Mouse (Mus musculus): ENCODE measurements around the gene Hoxa3. TPM values are rescaled to one million over a fixed set of nuclear protein-coding genes. Genes with fewer than 3 reads are reported as not detected.

Gene Hoxa3
- polyA plus RNA-seq, 1 experiment from 2014 or later, result 5.6 TPM

GRCm38 (mm10) chr6:52167736-52168161 is 45.4 kb downstream of the Hoxa3 start:
- peak; percentile 41 for DNase-seq (ENCODE audit: low spot score)
- 0 out of 2 replicates have a peak overlapping the region, but pooled peaks have one; percentile 4 for H3K4me2 ChIP-seq (ENCODE audit: low read depth, severe bottlenecking)
- no peak for ATAC-seq (ENCODE audit: insufficient number of reproducible peaks, low FRiP score, low TSS enrichment, low read depth)
- H3K36me3 ChIP-seq (ENCODE audit: control insufficient read depth, insufficient read depth, low read length), result peaks cover 2% of the 10 kb centered on the region; the same call in 1 of the 2 replicates
- H3K4me1 ChIP-seq (ENCODE audit: control insufficient read depth, insufficient read depth, low read length), result peaks cover 68% of the 10 kb centered on the region
- no peak overlapping the region for H3K4me3 ChIP-seq (ENCODE audit: low read depth, low read length)
- no peaks in the 10 kb centered on the region for H3K9me3 ChIP-seq (ENCODE audit: control insufficient read depth, low read length)
- WGBS, result 10% methylated on average over 14 of the region's 14 CpGs
- H3K27me3 ChIP-seq (ENCODE audit: control insufficient read depth, insufficient read depth, low read length), result peaks cover 34% of the 10 kb centered on the region
- no peak overlapping the region for H3K27ac ChIP-seq (replicated peaks; ENCODE audit: low read depth, low read length)
- 0 out of 2 replicates have a peak overlapping the region, but pooled peaks have one; percentile 7 for H3K9ac ChIP-seq (ENCODE audit: low read length)

- DNase-seq (ENCODE audit: low spot score), result no peak
- Histone ChIP-seq H3K9ac (ENCODE audit: low read length) (peak overlapping the region; percentile 14; the same call in 1 of the 2 replicates), H3K4me3 (ENCODE audit: low read depth, low read length) (no peak overlapping the region), H3K4me1 (ENCODE audit: control insufficient read depth, insufficient read depth, low read length) (peaks cover 63% of the 10 kb centered on the region), H3K27ac (replicated peaks; ENCODE audit: low read depth, low read length) (no peak overlapping the region), H3K4me2 (ENCODE audit: low read depth, severe bottlenecking) (no peak overlapping the region), H3K27me3 (ENCODE audit: control insufficient read depth, insufficient read depth, low read length) (peaks cover 34% of the 10 kb centered on the region), H3K9me3 (ENCODE audit: control insufficient read depth, low read length) (no peaks in the 10 kb centered on the region), H3K36me3 (ENCODE audit: control insufficient read depth, insufficient read depth, low read length) (peaks cover 2% of the 10 kb centered on the region; the same call in 1 of the 2 replicates)
- ATAC-seq (ENCODE audit: insufficient number of reproducible peaks, low FRiP score, low TSS enrichment, low read depth), result no peak
- WGBS, result 46% methylated on average over 1 of the region's 1 CpGs
Measured at GRCm38 (mm10) chr6:52167176-52167575, 46.0 kb downstream of the Hoxa3 start.

- H3K9ac ChIP-seq (ENCODE audit: low read length), result peak overlapping the region; percentile 14; the same call in 1 of the 2 replicates
Measured at GRCm38 (mm10) chr6:52166431-52167077, 46.6 kb downstream of the Hoxa3 start.

GRCm38 (mm10) chr6:52165441-52166370 is 47.4 kb downstream of the Hoxa3 start:
- H3K4me3 ChIP-seq (ENCODE audit: low read depth, low read length), result 0 out of 2 replicates have a peak overlapping the region, but pooled peaks have one; percentile 26
- H3K9ac ChIP-seq (ENCODE audit: low read length), result peak overlapping the region; percentile 49; the same call in 1 of the 2 replicates
- peaks cover 2% of the 10 kb centered on the region; the same call in 1 of the 2 replicates for H3K36me3 ChIP-seq (ENCODE audit: control insufficient read depth, insufficient read depth, low read length)
- WGBS, result 2% methylated on average over 28 of the region's 28 CpGs
- DNase-seq (ENCODE audit: low spot score) (peak; percentile 69), ATAC-seq (ENCODE audit: insufficient number of reproducible peaks, low FRiP score, low TSS enrichment, low read depth) (no peak)
- H3K27ac ChIP-seq (replicated peaks; ENCODE audit: low read depth, low read length), result no peak overlapping the region
- H3K27me3 ChIP-seq (ENCODE audit: control insufficient read depth, insufficient read depth, low read length), result peaks cover 22% of the 10 kb centered on the region
- peak overlapping the region; percentile 69 for H3K4me2 ChIP-seq (ENCODE audit: low read depth, severe bottlenecking)
- peaks cover 54% of the 10 kb centered on the region for H3K4me1 ChIP-seq (ENCODE audit: control insufficient read depth, insufficient read depth, low read length)
- no peaks in the 10 kb centered on the region for H3K9me3 ChIP-seq (ENCODE audit: control insufficient read depth, low read length)

More at GRCm38 (mm10) chr6:52166431-52167077, 46.6 kb downstream of the Hoxa3 start:
- Histone ChIP-seq H3K4me2 (ENCODE audit: low read depth, severe bottlenecking) (peak overlapping the region; percentile 7; the same call in 1 of the 2 replicates), H3K36me3 (ENCODE audit: control insufficient read depth, insufficient read depth, low read length) (peaks cover 2% of the 10 kb centered on the region; the same call in 1 of the 2 replicates), H3K27ac (replicated peaks; ENCODE audit: low read depth, low read length) (no peak overlapping the region), H3K27me3 (ENCODE audit: control insufficient read depth, insufficient read depth, low read length) (peaks cover 29% of the 10 kb centered on the region), H3K9me3 (ENCODE audit: control insufficient read depth, low read length) (no peaks in the 10 kb centered on the region), H3K4me3 (ENCODE audit: low read depth, low read length) (no peak overlapping the region), H3K4me1 (ENCODE audit: control insufficient read depth, insufficient read depth, low read length) (peaks cover 57% of the 10 kb centered on the region)
- WGBS, result 1% methylated on average over 4 of the region's 4 CpGs
- DNase-seq (ENCODE audit: low spot score) (peak; percentile 50), ATAC-seq (ENCODE audit: insufficient number of reproducible peaks, low FRiP score, low TSS enrichment, low read depth) (no peak)

GRCm38 (mm10) chr6:52164626-52165440 is 48.3 kb downstream of the Hoxa3 start, which contains the start of gene Hoxa2:
Gene Hoxa2, minus strand, starts transcription at chr6:52164831.
- H3K36me3 ChIP-seq (ENCODE audit: control insufficient read depth, insufficient read depth, low read length), result no peaks in the 10 kb centered on the region
- peak within 1 kb of the TSS; percentile 26 for H3K4me3 ChIP-seq (ENCODE audit: low read depth, low read length)
- DNase-seq (ENCODE audit: low spot score), result peak; percentile 76
- H3K9ac ChIP-seq (ENCODE audit: low read length), result peak within 1 kb of the TSS; percentile 63
- H3K27me3 ChIP-seq (ENCODE audit: control insufficient read depth, insufficient read depth, low read length), result peaks cover 15% of the 10 kb centered on the region
- H3K27ac ChIP-seq (replicated peaks; ENCODE audit: low read depth, low read length), result no peak within 1 kb of the TSS
- ATAC-seq (ENCODE audit: insufficient number of reproducible peaks, low FRiP score, low TSS enrichment, low read depth), result no peak
- under 1% methylated on average over 25 of the region's 25 CpGs for WGBS
- peaks cover 54% of the 10 kb centered on the region for H3K4me1 ChIP-seq (ENCODE audit: control insufficient read depth, insufficient read depth, low read length)
- H3K4me2 ChIP-seq (ENCODE audit: low read depth, severe bottlenecking), result peak within 1 kb of the TSS; percentile 69
- H3K9me3 ChIP-seq (ENCODE audit: control insufficient read depth, low read length), result no peaks in the 10 kb centered on the region

GRCm38 (mm10) chr6:52164051-52164625 is 49.0 kb downstream of the Hoxa3 start:
- Histone ChIP-seq H3K4me2 (ENCODE audit: low read depth, severe bottlenecking) (peak overlapping the region; percentile 69), H3K27ac (replicated peaks; ENCODE audit: low read depth, low read length) (no peak overlapping the region)

GRCm38 (mm10) chr6:52163366-52164031 is 49.6 kb downstream of the Hoxa3 start:
- H3K9me3 ChIP-seq (ENCODE audit: control insufficient read depth, low read length), result no peaks in the 10 kb centered on the region
- peak overlapping the region; percentile 69 for H3K4me2 ChIP-seq (ENCODE audit: low read depth, severe bottlenecking)
- no peaks in the 10 kb centered on the region for H3K36me3 ChIP-seq (ENCODE audit: control insufficient read depth, insufficient read depth, low read length)
- no peak for ATAC-seq (ENCODE audit: insufficient number of reproducible peaks, low FRiP score, low TSS enrichment, low read depth)
- peak overlapping the region; percentile 3; the same call in 1 of the 2 replicates for H3K9ac ChIP-seq (ENCODE audit: low read length)
- DNase-seq (ENCODE audit: low spot score), result peak; percentile 78
- peaks cover 18% of the 10 kb centered on the region for H3K27me3 ChIP-seq (ENCODE audit: control insufficient read depth, insufficient read depth, low read length)
- 3% methylated on average over 17 of the region's 17 CpGs for WGBS
- no peak overlapping the region for H3K27ac ChIP-seq (replicated peaks; ENCODE audit: low read depth, low read length)
- peaks cover 62% of the 10 kb centered on the region for H3K4me1 ChIP-seq (ENCODE audit: control insufficient read depth, insufficient read depth, low read length)
- peak overlapping the region; percentile 26 for H3K4me3 ChIP-seq (ENCODE audit: low read depth, low read length)

More at GRCm38 (mm10) chr6:52164051-52164625, 49.0 kb downstream of the Hoxa3 start:
- Histone ChIP-seq H3K27me3 (ENCODE audit: control insufficient read depth, insufficient read depth, low read length) (peaks cover 17% of the 10 kb centered on the region), H3K4me3 (ENCODE audit: low read depth, low read length) (peak overlapping the region; percentile 26), H3K9ac (ENCODE audit: low read length) (peak overlapping the region; percentile 63), H3K9me3 (ENCODE audit: control insufficient read depth, low read length) (no peaks in the 10 kb centered on the region), H3K4me1 (ENCODE audit: control insufficient read depth, insufficient read depth, low read length) (peaks cover 59% of the 10 kb centered on the region), H3K36me3 (ENCODE audit: control insufficient read depth, insufficient read depth, low read length) (no peaks in the 10 kb centered on the region)
- WGBS, result under 1% methylated on average over 38 of the region's 39 CpGs
- ATAC-seq (ENCODE audit: insufficient number of reproducible peaks, low FRiP score, low TSS enrichment, low read depth) (no peak), DNase-seq (ENCODE audit: low spot score) (peak; percentile 73)
